ENCODE assay signal across 22 mouse cellular contexts in the genomic region with DNA sequence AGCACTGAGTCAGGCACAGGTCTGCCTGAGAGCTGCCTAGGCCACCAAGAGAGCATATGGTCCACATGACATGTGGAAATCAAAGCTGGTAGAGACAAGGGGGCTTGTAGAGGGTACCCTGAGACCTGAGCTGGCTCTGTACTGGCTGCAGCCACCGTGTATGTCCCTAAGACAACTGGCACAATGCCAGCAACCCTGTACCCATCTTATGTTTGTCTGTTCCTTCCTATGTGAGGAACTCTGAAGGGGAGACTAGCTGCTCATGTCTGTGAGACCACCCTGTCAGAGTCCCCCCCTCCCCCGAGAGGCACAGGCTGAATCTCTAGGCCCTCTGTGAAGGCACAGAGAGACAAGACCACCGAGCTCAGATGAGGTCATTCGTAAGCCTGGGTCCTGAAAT. TPM values are rescaled to one million over a fixed set of nuclear protein-coding genes. Genes with fewer than 3 reads are reported as not detected.
DNase-seq lines count a peak whose midpoint lies in the region; ATAC-seq lines count a peak whose summit lies in the region.
"Had no signal": no experiment of that assay in that cellular context is flagged by ENCODE, and none has a peak within 500 bp of the region (broad histone marks: within the 10 kb centered on the region; RNA-seq: fewer than 3 reads in every experiment).

No protein-coding gene starts in this region.

- ATAC-seq in heart, embryonic 12.5 days (ENCODE audit: insufficient number of reproducible peaks, low FRiP score): 0 out of 2 replicates have a peak, but pooled peaks have one; percentile 8
- no peak for ATAC-seq in forebrain, embryonic 14.5 days
- no peak for ATAC-seq in hindbrain, embryonic 12.5 days (ENCODE audit: low FRiP score)
- no peak for ATAC-seq in midbrain, embryonic 15.5 days (replicated peaks)
- ATAC-seq: activated CD4-positive, CD25-positive, alpha-beta regulatory T cell, adult 4 months; Patski had no signal

- WGBS in heart, embryonic 12.5 days: 61% methylated on average over 4 of the region's 4 CpGs
- 54% methylated on average over 4 of the region's 4 CpGs for WGBS in forebrain, embryonic 14.5 days
- WGBS in hindbrain, embryonic 12.5 days: 69% methylated on average over 4 of the region's 4 CpGs
- WGBS in midbrain, embryonic 15.5 days: 68% methylated on average over 4 of the region's 4 CpGs

- H3K9me3 ChIP-seq in heart, embryonic 12.5 days (replicated peaks): no peaks in the 10 kb centered on the region
- no peaks in the 10 kb centered on the region for H3K9me3 ChIP-seq in forebrain, embryonic 14.5 days (replicated peaks; ENCODE audit: control insufficient read depth, low read length)
- no peaks in the 10 kb centered on the region for H3K9me3 ChIP-seq in hindbrain, embryonic 12.5 days (replicated peaks)
- no peaks in the 10 kb centered on the region for H3K9me3 ChIP-seq in midbrain, embryonic 15.5 days
- H3K9me3 ChIP-seq: embryonic facial prominence, embryonic 13.5 days; kidney, embryonic 15.5 days; stomach, embryonic 15.5 days had no signal

- H3K27ac ChIP-seq in heart, embryonic 12.5 days (ENCODE audit: poor library complexity, severe bottlenecking): 0 out of 2 replicates have a peak overlapping the region, but pooled peaks have one; percentile 62
- 0 out of 2 replicates have a peak overlapping the region, but pooled peaks have one; percentile 14 for H3K27ac ChIP-seq in forebrain, embryonic 14.5 days (ENCODE audit: low read depth, low read length)
- H3K27ac ChIP-seq in hindbrain, embryonic 12.5 days: peak overlapping the region; percentile 88
- peak overlapping the region; percentile 83; the same call in 1 of the 2 replicates for H3K27ac ChIP-seq in midbrain, embryonic 15.5 days
- H3K27ac ChIP-seq: embryonic facial prominence, embryonic 13.5 days; stomach, embryonic 15.5 days had no signal

- DNase-seq in heart, postnatal 25 days (ENCODE audit: low spot score): no peak
- no peak for DNase-seq in forebrain, embryonic 14.5 days (ENCODE audit: low spot score)
- DNase-seq in right cerebral cortex, postnatal 25 days: no peak
- DNase-seq in frontal cortex, adult 2 months (ENCODE audit: extremely low spot score in 1 of 2, low spot score in 1 of 2): no peak
- DNase-seq: adrenal gland, postnatal 36 days; cerebellum, adult 9-10 months; heart, postnatal 14 days; layer of hippocampus, postnatal 36 days; liver; lung, adult 18-20 months; thymus, adult 2 months had no signal

- intact Hi-C loops in heart, postnatal 25 days (cut with DNase I): no loop called here

- H3K4me1 ChIP-seq in heart, embryonic 12.5 days (replicated peaks): peaks cover 30% of the 10 kb centered on the region
- H3K4me1 ChIP-seq in forebrain, embryonic 14.5 days (ENCODE audit: control insufficient read depth, insufficient read depth, low read length): peaks cover 23% of the 10 kb centered on the region
- peaks cover 92% of the 10 kb centered on the region for H3K4me1 ChIP-seq in hindbrain, embryonic 12.5 days
- peaks cover 94% of the 10 kb centered on the region for H3K4me1 ChIP-seq in midbrain, embryonic 15.5 days

- H3K4me2 ChIP-seq in heart, embryonic 12.5 days: no peak overlapping the region
- H3K4me2 ChIP-seq in forebrain, embryonic 14.5 days (ENCODE audit: low read length): no peak overlapping the region
- H3K4me2 ChIP-seq in hindbrain, embryonic 12.5 days (replicated peaks): no peak overlapping the region
- no peak overlapping the region for H3K4me2 ChIP-seq in midbrain, embryonic 15.5 days
- H3K4me2 ChIP-seq: embryonic facial prominence, embryonic 13.5 days; kidney, embryonic 15.5 days; stomach, embryonic 15.5 days had no signal

- no peak overlapping the region for H3K9ac ChIP-seq in heart, embryonic 12.5 days
- no peak overlapping the region for H3K9ac ChIP-seq in forebrain, embryonic 14.5 days (ENCODE audit: low read length)
- 0 out of 2 replicates have a peak overlapping the region, but pooled peaks have one; percentile 18 for H3K9ac ChIP-seq in hindbrain, embryonic 12.5 days
- H3K9ac ChIP-seq in midbrain, embryonic 15.5 days: no peak overlapping the region
- H3K9ac ChIP-seq: embryonic facial prominence, embryonic 13.5 days; kidney, embryonic 15.5 days; stomach, embryonic 15.5 days had no signal

- no peak overlapping the region for H3K4me3 ChIP-seq in heart, embryonic 12.5 days
- H3K4me3 ChIP-seq in forebrain, embryonic 14.5 days (ENCODE audit: low read depth, low read length): no peak overlapping the region
- H3K4me3 ChIP-seq in hindbrain, embryonic 12.5 days: no peak overlapping the region
- no peak overlapping the region for H3K4me3 ChIP-seq in midbrain, embryonic 15.5 days
- H3K4me3 ChIP-seq: embryonic facial prominence, embryonic 13.5 days; kidney, embryonic 15.5 days; stomach, embryonic 15.5 days had no signal

- peaks cover 74% of the 10 kb centered on the region for H3K27me3 ChIP-seq in heart, embryonic 12.5 days (replicated peaks)
- H3K27me3 ChIP-seq in forebrain, embryonic 14.5 days (replicated peaks; ENCODE audit: control insufficient read depth, insufficient read depth, low read length): no peaks in the 10 kb centered on the region
- no peaks in the 10 kb centered on the region for H3K27me3 ChIP-seq in hindbrain, embryonic 12.5 days
- H3K27me3 ChIP-seq in midbrain, embryonic 15.5 days (replicated peaks): no peaks in the 10 kb centered on the region
- H3K27me3 ChIP-seq: stomach, embryonic 15.5 days had no signal

- H3K36me3 ChIP-seq in heart, embryonic 12.5 days: no peaks in the 10 kb centered on the region
- H3K36me3 ChIP-seq in forebrain, embryonic 14.5 days (ENCODE audit: control insufficient read depth, insufficient read depth, low read length): peaks cover 56% of the 10 kb centered on the region
- peaks cover 51% of the 10 kb centered on the region for H3K36me3 ChIP-seq in hindbrain, embryonic 12.5 days
- H3K36me3 ChIP-seq in midbrain, embryonic 15.5 days (replicated peaks): peaks cover 29% of the 10 kb centered on the region
- H3K36me3 ChIP-seq: embryonic facial prominence, embryonic 13.5 days; kidney, embryonic 15.5 days; stomach, embryonic 15.5 days had no signal

RNA-seq across cellular contexts. Expression of gene Cryba4, which starts 33.6 kb away (rescaled TPM):
- polyA plus RNA-seq in heart, embryonic 12.5 days (2016; fragmentation: Nextera tagmentation; extraction: Ambion mirVana): 0.57 and 0.64 TPM in 2 replicates
- total RNA-seq in heart, postnatal 25 days (2021): 10 to 100 TPM in 1 of 2 experiments, 1 to 10 TPM in 1; 8.9 to 10.3 TPM
- 1.4 and 2.2 TPM in 2 replicates for polyA plus RNA-seq in forebrain, embryonic 14.5 days (2014; fragmentation: Nextera tagmentation; extraction: Ambion mirVana)
- 1.8 and 2.3 TPM in 2 replicates for polyA plus RNA-seq in hindbrain, embryonic 12.5 days (2016; fragmentation: Nextera tagmentation; extraction: Ambion mirVana)
- polyA plus RNA-seq in midbrain, embryonic 15.5 days (2015; fragmentation: Nextera tagmentation; extraction: Ambion mirVana): 0.93 and 1.4 TPM in 2 replicates
- polyA plus RNA-seq in frontal cortex, adult 2 months (2012; rRNA removed): 1.4 and 1.9 TPM in 2 replicates
- total RNA-seq: granulocyte monocyte progenitor cell, adult 5-6 weeks; megakaryocyte-erythroid progenitor cell, adult 5-6 weeks had no signal
- polyA plus RNA-seq: activated CD4-positive, CD25-positive, alpha-beta regulatory T cell, adult 4 months; Patski had no signal

RNA-seq across cellular contexts. Expression of gene Crybb1, which starts 36.9 kb away (rescaled TPM):
- polyA plus RNA-seq in heart, embryonic 12.5 days (2016; fragmentation: Nextera tagmentation; extraction: Ambion mirVana): 0.46 and 0.67 TPM in 2 replicates
- total RNA-seq in heart, postnatal 25 days (2021): 1 to 10 TPM; 2.5 to 2.9 TPM
- polyA plus RNA-seq in forebrain, embryonic 14.5 days (2014; fragmentation: Nextera tagmentation; extraction: Ambion mirVana): 2.5 and 4.6 TPM in 2 replicates
- 2.0 and 2.3 TPM in 2 replicates for polyA plus RNA-seq in hindbrain, embryonic 12.5 days (2016; fragmentation: Nextera tagmentation; extraction: Ambion mirVana)
- polyA plus RNA-seq in midbrain, embryonic 15.5 days (2015; fragmentation: Nextera tagmentation; extraction: Ambion mirVana): 4.3 and 4.8 TPM in 2 replicates
- polyA plus RNA-seq in frontal cortex, adult 2 months (2012; rRNA removed): 6.6 and 7.2 TPM in 2 replicates
- total RNA-seq: granulocyte monocyte progenitor cell, adult 5-6 weeks; megakaryocyte-erythroid progenitor cell, adult 5-6 weeks had no signal
- polyA plus RNA-seq: activated CD4-positive, CD25-positive, alpha-beta regulatory T cell, adult 4 months; Patski; urinary bladder, adult 2 months had no signal

RNA-seq across cellular contexts. Expression of gene Tpst2, which starts 57.8 kb away (rescaled TPM):
- polyA plus RNA-seq in heart, embryonic 12.5 days (2016; fragmentation: Nextera tagmentation; extraction: Ambion mirVana): 34.4 and 36.4 TPM in 2 replicates
- 10 to 100 TPM; 38.7 to 42.3 TPM for total RNA-seq in heart, postnatal 25 days (2021)
- polyA plus RNA-seq in forebrain, embryonic 14.5 days (2014; fragmentation: Nextera tagmentation; extraction: Ambion mirVana): 29.5 and 30.6 TPM in 2 replicates
- polyA plus RNA-seq in hindbrain, embryonic 12.5 days (2016; fragmentation: Nextera tagmentation; extraction: Ambion mirVana): 31.7 and 35.4 TPM in 2 replicates
- 29.4 and 33.7 TPM in 2 replicates for polyA plus RNA-seq in midbrain, embryonic 15.5 days (2015; fragmentation: Nextera tagmentation; extraction: Ambion mirVana)
- polyA plus RNA-seq in frontal cortex, adult 2 months (2012; rRNA removed): 36.6 and 40.7 TPM in 2 replicates

Comparison
In these comparisons a context has a peak if more than half of its experiments do, and no peak if none do; other contexts are left out.
1. H3K27ac ChIP-seq: peak in every context shown above with its lines; median percentile 88 in hindbrain, embryonic 12.5 days; 83 in midbrain, embryonic 15.5 days; 62 in heart, embryonic 12.5 days; 14 in forebrain, embryonic 14.5 days.